Mouse (Mus musculus): ENCODE measurements at regions not wholly inside any gene's neighbourhood (a gene's known extent, or its start where the extent isn't known, plus 50 kb on each side); places are given as distances from the start of the nearest gene placed in this dataset.

GRCm38 (mm10) chr19:27563592-27563991, 134.0 kb upstream of the Pum3 start:
- WGBS (ENCODE audit: insufficient replicate concordance), result 65% methylated on average over 9 of the region's 9 CpGs
- Histone ChIP-seq H3K9me3 (replicated peaks) (no peaks in the 10 kb centered on the region), H3K4me2 (no peak overlapping the region), H3K27me3 (no peaks in the 10 kb centered on the region), H3K27ac (replicated peaks) (no peak overlapping the region), H3K36me3 (replicated peaks) (no peaks in the 10 kb centered on the region), H3K9ac (no peak overlapping the region), H3K4me3 (replicated peaks) (no peak overlapping the region), H3K4me1 (replicated peaks) (no peaks in the 10 kb centered on the region)
- ATAC-seq (ENCODE audit: insufficient read depth), result no peak

- ATAC-seq (ENCODE audit: insufficient read depth), result no peak
- H3K27me3 ChIP-seq, result no peaks in the 10 kb centered on the region
- no peaks in the 10 kb centered on the region for H3K4me1 ChIP-seq (replicated peaks)
- no peak overlapping the region for H3K4me2 ChIP-seq
- no peak overlapping the region for H3K27ac ChIP-seq (replicated peaks)
- no peak overlapping the region for H3K4me3 ChIP-seq (replicated peaks)
- H3K36me3 ChIP-seq (replicated peaks), result no peaks in the 10 kb centered on the region
- H3K9ac ChIP-seq, result no peak overlapping the region
- no peaks in the 10 kb centered on the region for H3K9me3 ChIP-seq (replicated peaks)
- 41% methylated on average over 3 of the region's 3 CpGs for WGBS (ENCODE audit: insufficient replicate concordance)
Measured at GRCm38 (mm10) chr19:27558199-27558598, 128.6 kb upstream of the Pum3 start.

- Histone ChIP-seq H3K4me2 (no peak overlapping the region), H3K4me1 (replicated peaks) (no peaks in the 10 kb centered on the region), H3K27me3 (no peaks in the 10 kb centered on the region), H3K9ac (no peak overlapping the region), H3K9me3 (replicated peaks) (no peaks in the 10 kb centered on the region), H3K27ac (replicated peaks) (no peak overlapping the region), H3K4me3 (replicated peaks) (no peak overlapping the region), H3K36me3 (replicated peaks) (no peaks in the 10 kb centered on the region)
- no peak for ATAC-seq (ENCODE audit: insufficient read depth)
- 68% methylated on average over 4 of the region's 4 CpGs for WGBS (ENCODE audit: insufficient replicate concordance)
Measured at GRCm38 (mm10) chr19:27556697-27557096, 127.1 kb upstream of the Pum3 start.

GRCm38 (mm10) chr19:27554841-27555240, 125.2 kb upstream of the Pum3 start:
- WGBS (ENCODE audit: insufficient replicate concordance), result 81% methylated on average over 4 of the region's 4 CpGs
- no peak overlapping the region for H3K9ac ChIP-seq
- no peaks in the 10 kb centered on the region for H3K9me3 ChIP-seq (replicated peaks)
- no peaks in the 10 kb centered on the region for H3K4me1 ChIP-seq (replicated peaks)
- no peak overlapping the region for H3K27ac ChIP-seq (replicated peaks)
- no peaks in the 10 kb centered on the region for H3K36me3 ChIP-seq (replicated peaks)
- no peak overlapping the region for H3K4me2 ChIP-seq
- H3K27me3 ChIP-seq, result no peaks in the 10 kb centered on the region
- H3K4me3 ChIP-seq (replicated peaks), result no peak overlapping the region
- no peak for ATAC-seq (ENCODE audit: insufficient read depth)

- Histone ChIP-seq H3K27me3 (no peaks in the 10 kb centered on the region), H3K4me2 (no peak overlapping the region), H3K4me1 (replicated peaks) (no peaks in the 10 kb centered on the region), H3K9me3 (replicated peaks) (no peaks in the 10 kb centered on the region), H3K27ac (replicated peaks) (no peak overlapping the region), H3K36me3 (replicated peaks) (no peaks in the 10 kb centered on the region), H3K4me3 (replicated peaks) (no peak overlapping the region), H3K9ac (no peak overlapping the region)
- ATAC-seq (ENCODE audit: insufficient read depth), result no peak
- WGBS (ENCODE audit: insufficient replicate concordance), result 69% methylated on average over 11 of the region's 11 CpGs
Measured at GRCm38 (mm10) chr19:27553266-27553665, 123.6 kb upstream of the Pum3 start.

- H3K4me3 ChIP-seq (replicated peaks), result no peak overlapping the region
- 55% methylated on average over 3 of the region's 3 CpGs for WGBS (ENCODE audit: insufficient replicate concordance)
- H3K27ac ChIP-seq (replicated peaks), result no peak overlapping the region
- ATAC-seq (ENCODE audit: insufficient read depth), result no peak
- H3K27me3 ChIP-seq, result no peaks in the 10 kb centered on the region
- H3K9me3 ChIP-seq (replicated peaks), result no peaks in the 10 kb centered on the region
- H3K4me1 ChIP-seq (replicated peaks), result no peaks in the 10 kb centered on the region
- H3K36me3 ChIP-seq (replicated peaks), result no peaks in the 10 kb centered on the region
- no peak overlapping the region for H3K4me2 ChIP-seq
- no peak overlapping the region for H3K9ac ChIP-seq
Measured at GRCm38 (mm10) chr19:27537746-27538145, 108.1 kb upstream of the Pum3 start.

- H3K4me1 ChIP-seq (replicated peaks), result no peaks in the 10 kb centered on the region
- no peak overlapping the region for H3K27ac ChIP-seq (replicated peaks)
- H3K9ac ChIP-seq, result no peak overlapping the region
- ATAC-seq (ENCODE audit: insufficient read depth), result no peak
- no peaks in the 10 kb centered on the region for H3K36me3 ChIP-seq (replicated peaks)
- no peak overlapping the region for H3K4me2 ChIP-seq
- H3K9me3 ChIP-seq (replicated peaks), result no peaks in the 10 kb centered on the region
- WGBS (ENCODE audit: insufficient replicate concordance), result 59% methylated on average over 9 of the region's 9 CpGs
- H3K27me3 ChIP-seq, result no peaks in the 10 kb centered on the region
- H3K4me3 ChIP-seq (replicated peaks), result no peak overlapping the region
Measured at GRCm38 (mm10) chr19:27537066-27537465, 107.4 kb upstream of the Pum3 start.

GRCm38 (mm10) chr19:27527940-27528558, 98.4 kb upstream of the Pum3 start:
- Histone ChIP-seq H3K36me3 (replicated peaks) (no peaks in the 10 kb centered on the region), H3K9ac (no peak overlapping the region), H3K4me1 (replicated peaks) (no peaks in the 10 kb centered on the region), H3K9me3 (replicated peaks) (no peaks in the 10 kb centered on the region), H3K4me2 (no peak overlapping the region), H3K4me3 (replicated peaks) (no peak overlapping the region), H3K27ac (replicated peaks) (no peak overlapping the region), H3K27me3 (no peaks in the 10 kb centered on the region)
- ATAC-seq (ENCODE audit: insufficient read depth), result no peak
- 65% methylated on average over 6 of the region's 6 CpGs for WGBS (ENCODE audit: insufficient replicate concordance)

- Histone ChIP-seq H3K4me2 (no peak overlapping the region), H3K9ac (no peak overlapping the region), H3K4me3 (replicated peaks) (no peak overlapping the region), H3K9me3 (replicated peaks) (no peaks in the 10 kb centered on the region), H3K27ac (replicated peaks) (no peak overlapping the region), H3K27me3 (no peaks in the 10 kb centered on the region), H3K4me1 (replicated peaks) (no peaks in the 10 kb centered on the region), H3K36me3 (replicated peaks) (no peaks in the 10 kb centered on the region)
- 54% methylated on average over 5 of the region's 5 CpGs for WGBS (ENCODE audit: insufficient replicate concordance)
- no peak for ATAC-seq (ENCODE audit: insufficient read depth)
Measured at GRCm38 (mm10) chr19:27519326-27520061, 89.9 kb upstream of the Pum3 start.

- 60% methylated on average over 3 of the region's 3 CpGs for WGBS (ENCODE audit: insufficient replicate concordance)
- Histone ChIP-seq H3K4me1 (replicated peaks) (no peaks in the 10 kb centered on the region), H3K36me3 (replicated peaks) (no peaks in the 10 kb centered on the region), H3K27ac (replicated peaks) (no peak overlapping the region), H3K4me3 (replicated peaks) (no peak overlapping the region), H3K9me3 (replicated peaks) (no peaks in the 10 kb centered on the region), H3K27me3 (no peaks in the 10 kb centered on the region), H3K4me2 (no peak overlapping the region), H3K9ac (no peak overlapping the region)
- no peak for ATAC-seq (ENCODE audit: insufficient read depth)
Measured at GRCm38 (mm10) chr19:27514267-27514666, 84.6 kb upstream of the Pum3 start.

GRCm38 (mm10) chr19:27513535-27513934, 83.9 kb upstream of the Pum3 start:
- H3K4me1 ChIP-seq (replicated peaks), result no peaks in the 10 kb centered on the region
- no peak overlapping the region for H3K27ac ChIP-seq (replicated peaks)
- no peak for ATAC-seq (ENCODE audit: insufficient read depth)
- no peaks in the 10 kb centered on the region for H3K27me3 ChIP-seq
- H3K4me3 ChIP-seq (replicated peaks), result no peak overlapping the region
- H3K9me3 ChIP-seq (replicated peaks), result no peaks in the 10 kb centered on the region
- 36% methylated on average over 1 of the region's 1 CpGs for WGBS (ENCODE audit: insufficient replicate concordance)
- H3K36me3 ChIP-seq (replicated peaks), result no peaks in the 10 kb centered on the region
- no peak overlapping the region for H3K9ac ChIP-seq
- no peak overlapping the region for H3K4me2 ChIP-seq

GRCm38 (mm10) chr19:27511340-27511739, 81.7 kb upstream of the Pum3 start:
- Histone ChIP-seq H3K4me3 (replicated peaks) (no peak overlapping the region), H3K9ac (no peak overlapping the region), H3K4me2 (no peak overlapping the region), H3K4me1 (replicated peaks) (no peaks in the 10 kb centered on the region), H3K27me3 (no peaks in the 10 kb centered on the region), H3K27ac (replicated peaks) (no peak overlapping the region), H3K9me3 (replicated peaks) (no peaks in the 10 kb centered on the region), H3K36me3 (replicated peaks) (no peaks in the 10 kb centered on the region)
- ATAC-seq (ENCODE audit: insufficient read depth), result no peak
- WGBS (ENCODE audit: insufficient replicate concordance), result 50% methylated on average over 6 of the region's 6 CpGs

Data from liver, embryonic 15.5 days (tissue).